Mouse (Mus musculus): ENCODE results near the gene Sox18. TPM values are rescaled to one million over a fixed set of nuclear protein-coding genes. Genes with fewer than 3 reads are reported as not detected.

The Sox18 gene
- polyA plus RNA-seq, 1 experiment from 2014 or later = 18.0 TPM

DNA sequence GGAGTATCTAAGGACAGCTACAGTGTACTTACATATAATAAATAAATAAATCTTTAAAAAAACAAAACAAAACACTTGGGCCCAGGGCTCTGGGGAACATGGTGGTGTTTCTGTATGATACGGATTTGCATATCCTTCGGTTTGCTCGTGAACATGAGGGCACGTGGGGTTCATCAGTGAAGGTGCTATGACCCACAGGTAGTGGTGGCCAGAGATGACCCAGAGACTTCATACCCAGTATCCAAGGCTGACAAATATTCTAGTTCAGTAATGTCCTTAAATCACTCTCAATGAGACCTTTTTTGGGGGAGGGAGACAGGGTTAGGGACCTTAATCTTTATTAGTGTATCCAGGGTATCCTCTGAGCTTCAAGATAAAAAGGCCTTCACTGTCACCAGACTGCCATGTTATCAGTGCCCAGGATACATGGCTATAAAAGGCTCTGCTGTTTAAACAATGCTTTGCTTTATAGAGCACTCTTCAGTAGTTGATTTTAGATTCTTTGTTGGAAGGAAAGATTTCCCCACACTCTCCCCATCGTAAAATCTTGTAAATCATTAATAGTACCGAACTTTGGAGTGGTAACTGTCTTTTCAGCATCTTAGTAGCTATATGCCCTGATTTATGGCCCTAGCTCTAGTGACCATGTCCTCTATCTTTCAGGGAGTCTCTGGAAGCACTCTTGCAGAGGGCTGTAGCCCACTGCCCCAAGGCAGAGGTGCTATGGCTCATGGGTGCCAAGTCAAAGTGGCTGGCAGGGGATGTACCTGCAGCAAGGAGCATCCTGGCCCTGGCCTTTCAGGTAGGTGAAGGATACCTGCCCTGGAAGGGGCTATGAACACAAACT, 24.6 kb downstream of the Sox18 start:
- Histone ChIP-seq H3K27ac (ENCODE audit: low read depth, low read length) (no peak overlapping the region), H3K4me1 (ENCODE audit: control insufficient read depth, insufficient read depth, low read depth, low read length) (no peaks in the 10 kb centered on the region), H3K9me3 (ENCODE audit: control insufficient read depth, low read length) (no peaks in the 10 kb centered on the region), H3K9ac (ENCODE audit: low read depth, low read length) (no peak overlapping the region), H3K36me3 (ENCODE audit: control insufficient read depth, insufficient read depth, low read length) (peaks cover 33% of the 10 kb centered on the region), H3K27me3 (replicated peaks; ENCODE audit: control insufficient read depth, insufficient read depth, low read length) (no peaks in the 10 kb centered on the region), H3K4me3 (ENCODE audit: low read length) (no peak overlapping the region), H3K4me2 (ENCODE audit: low read length) (no peak overlapping the region)
- no peak for ATAC-seq
- 93% methylated on average over 6 of the region's 6 CpGs for WGBS

DNA sequence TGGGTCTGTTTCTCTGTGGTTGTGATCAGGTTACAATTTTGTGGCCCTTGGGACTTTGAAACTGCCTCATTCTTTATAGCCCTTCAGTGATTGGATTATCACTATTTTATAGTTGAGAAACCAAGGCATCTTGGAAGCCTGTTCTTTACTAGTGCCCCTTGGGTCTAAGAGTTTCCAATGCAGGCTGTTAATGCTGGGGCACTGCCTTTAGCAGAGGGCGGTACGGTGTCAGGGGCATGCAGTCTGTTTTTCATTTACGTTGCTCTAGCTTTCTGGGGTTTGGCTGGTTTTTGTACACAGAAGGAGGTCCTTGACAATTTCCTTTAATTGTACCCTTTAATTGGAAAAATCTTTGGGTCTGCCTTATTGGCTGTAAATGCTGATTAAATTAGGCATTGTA, 25.8 kb downstream of the Sox18 start:
- Histone ChIP-seq H3K4me3 (ENCODE audit: low read length) (no peak overlapping the region), H3K4me1 (ENCODE audit: control insufficient read depth, insufficient read depth, low read depth, low read length) (no peaks in the 10 kb centered on the region), H3K27ac (ENCODE audit: low read depth, low read length) (no peak overlapping the region), H3K9ac (ENCODE audit: low read depth, low read length) (no peak overlapping the region), H3K36me3 (ENCODE audit: control insufficient read depth, insufficient read depth, low read length) (peaks cover 36% of the 10 kb centered on the region), H3K27me3 (replicated peaks; ENCODE audit: control insufficient read depth, insufficient read depth, low read length) (no peaks in the 10 kb centered on the region), H3K4me2 (ENCODE audit: low read length) (no peak overlapping the region), H3K9me3 (ENCODE audit: control insufficient read depth, low read length) (no peaks in the 10 kb centered on the region)
- WGBS = 79% methylated on average over 3 of the region's 3 CpGs
- ATAC-seq = no peak

DNA sequence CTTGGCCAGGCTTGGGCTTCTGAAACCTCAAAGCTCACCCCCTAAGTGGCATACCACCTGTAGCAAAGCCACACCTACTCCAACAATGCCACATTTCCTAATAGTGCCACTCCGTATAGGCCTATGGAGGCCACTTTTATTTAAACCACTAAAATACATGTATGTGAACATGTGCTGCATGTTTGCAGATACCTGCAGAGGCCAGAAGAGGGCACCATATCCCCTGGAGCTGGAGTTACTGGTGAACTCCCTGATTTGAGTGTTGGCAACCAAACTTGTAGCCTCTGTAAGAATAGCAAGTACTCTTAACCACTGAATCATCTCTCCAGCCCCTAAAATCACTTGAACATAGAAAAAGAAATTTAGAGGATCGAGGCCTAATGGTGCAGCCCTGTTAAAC, 27.1 kb downstream of the Sox18 start:
- H3K4me3 ChIP-seq (ENCODE audit: low read length) = no peak overlapping the region
- 91% methylated on average over 2 of the region's 2 CpGs for whole genome bisulfite sequencing
- no peaks in the 10 kb centered on the region for H3K4me1 ChIP-seq (ENCODE audit: control insufficient read depth, insufficient read depth, low read depth, low read length)
- H3K27me3 ChIP-seq (replicated peaks; ENCODE audit: control insufficient read depth, insufficient read depth, low read length) = no peaks in the 10 kb centered on the region
- no peak for ATAC-seq
- no peak overlapping the region for H3K27ac ChIP-seq (ENCODE audit: low read depth, low read length)
- peaks cover 30% of the 10 kb centered on the region for H3K36me3 ChIP-seq (ENCODE audit: control insufficient read depth, insufficient read depth, low read length)
- H3K9ac ChIP-seq (ENCODE audit: low read depth, low read length) = no peak overlapping the region
- no peaks in the 10 kb centered on the region for H3K9me3 ChIP-seq (ENCODE audit: control insufficient read depth, low read length)
- H3K4me2 ChIP-seq (ENCODE audit: low read length) = no peak overlapping the region

DNA sequence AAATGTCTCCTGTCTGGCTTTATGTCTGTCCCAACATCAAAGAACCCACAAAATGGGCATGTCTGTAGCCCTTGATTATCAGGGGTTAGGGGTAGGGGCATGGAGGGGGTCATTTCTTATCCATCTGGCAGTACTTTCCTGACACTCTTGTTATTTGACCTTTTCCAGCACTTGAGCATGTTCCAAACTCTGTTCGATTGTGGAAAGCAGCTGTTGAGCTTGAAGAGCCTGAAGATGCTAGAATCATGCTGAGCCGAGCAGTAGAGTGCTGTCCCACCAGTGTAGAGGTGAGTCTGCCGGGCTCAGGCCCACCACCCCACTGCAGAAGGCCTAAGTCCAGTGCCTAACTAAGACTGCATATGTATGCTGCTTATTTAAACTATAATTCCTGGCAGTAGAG, 35.6 kb downstream of the Sox18 start:
- no peak for ATAC-seq
- H3K9ac ChIP-seq (ENCODE audit: low read depth, low read length) = no peak overlapping the region
- no peak overlapping the region for H3K4me2 ChIP-seq (ENCODE audit: low read length)
- H3K4me1 ChIP-seq (ENCODE audit: control insufficient read depth, insufficient read depth, low read depth, low read length) = no peaks in the 10 kb centered on the region
- 91% methylated on average over 3 of the region's 3 CpGs for WGBS
- H3K9me3 ChIP-seq (ENCODE audit: control insufficient read depth, low read length) = no peaks in the 10 kb centered on the region
- H3K27ac ChIP-seq (ENCODE audit: low read depth, low read length) = no peak overlapping the region
- H3K4me3 ChIP-seq (ENCODE audit: low read length) = no peak overlapping the region
- H3K36me3 ChIP-seq (ENCODE audit: control insufficient read depth, insufficient read depth, low read length) = peaks cover 42% of the 10 kb centered on the region
- H3K27me3 ChIP-seq (replicated peaks; ENCODE audit: control insufficient read depth, insufficient read depth, low read length) = no peaks in the 10 kb centered on the region

DNA sequence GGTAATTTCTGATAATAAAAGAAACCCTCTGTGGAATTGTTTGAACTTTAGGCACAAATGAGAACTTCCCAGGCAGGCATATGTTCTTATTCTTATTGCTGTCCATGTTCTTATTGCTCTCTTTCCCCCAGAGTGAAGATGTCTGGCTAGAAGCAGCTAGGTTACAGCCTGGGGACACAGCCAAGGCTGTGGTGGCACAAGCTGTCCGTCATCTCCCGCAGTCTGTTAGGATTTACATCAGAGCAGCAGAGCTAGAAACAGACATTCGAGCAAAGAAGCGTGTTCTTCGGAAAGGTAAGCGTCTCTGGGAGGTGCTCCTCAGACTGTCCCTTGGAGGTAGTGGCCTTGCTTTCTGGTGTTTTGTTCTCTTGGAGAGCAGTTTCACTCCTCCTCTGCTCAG, 38.8 kb downstream of the Sox18 start:
- Histone ChIP-seq H3K4me2 (ENCODE audit: low read length) (no peak overlapping the region), H3K36me3 (ENCODE audit: control insufficient read depth, insufficient read depth, low read length) (peaks cover 30% of the 10 kb centered on the region), H3K9me3 (ENCODE audit: control insufficient read depth, low read length) (no peaks in the 10 kb centered on the region), H3K27me3 (replicated peaks; ENCODE audit: control insufficient read depth, insufficient read depth, low read length) (no peaks in the 10 kb centered on the region), H3K4me1 (ENCODE audit: control insufficient read depth, insufficient read depth, low read depth, low read length) (no peaks in the 10 kb centered on the region), H3K4me3 (ENCODE audit: low read length) (no peak overlapping the region), H3K27ac (ENCODE audit: low read depth, low read length) (no peak overlapping the region), H3K9ac (ENCODE audit: low read depth, low read length) (no peak overlapping the region)
- 97% methylated on average over 6 of the region's 6 CpGs for WGBS
- ATAC-seq = no peak

DNA sequence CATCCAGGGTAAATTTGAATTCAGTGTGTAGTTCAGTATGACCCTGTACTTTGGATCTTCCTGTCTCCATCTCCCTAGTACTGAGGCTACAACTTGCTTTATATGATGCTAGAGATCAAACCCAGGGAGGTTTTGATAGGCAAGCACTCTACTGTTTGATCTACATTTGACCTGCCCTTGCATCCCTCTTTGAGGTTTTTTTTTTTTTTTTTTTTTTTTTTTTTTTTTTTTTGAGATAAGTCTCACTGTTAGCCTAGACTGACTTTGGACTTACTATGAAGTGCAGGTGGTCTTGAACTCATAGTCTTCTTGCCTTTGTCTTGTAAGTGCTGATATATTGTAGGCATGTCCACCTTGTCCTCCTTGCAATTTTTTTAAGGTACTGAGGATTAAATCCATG, 43.0 kb downstream of the Sox18 start:
- Histone ChIP-seq H3K27me3 (replicated peaks; ENCODE audit: control insufficient read depth, insufficient read depth, low read length) (no peaks in the 10 kb centered on the region), H3K36me3 (ENCODE audit: control insufficient read depth, insufficient read depth, low read length) (peaks cover 12% of the 10 kb centered on the region), H3K4me1 (ENCODE audit: control insufficient read depth, insufficient read depth, low read depth, low read length) (no peaks in the 10 kb centered on the region), H3K27ac (ENCODE audit: low read depth, low read length) (no peak overlapping the region), H3K4me2 (ENCODE audit: low read length) (no peak overlapping the region), H3K9me3 (ENCODE audit: control insufficient read depth, low read length) (no peaks in the 10 kb centered on the region), H3K4me3 (ENCODE audit: low read length) (no peak overlapping the region), H3K9ac (ENCODE audit: low read depth, low read length) (no peak overlapping the region)
- no peak for ATAC-seq

DNA sequence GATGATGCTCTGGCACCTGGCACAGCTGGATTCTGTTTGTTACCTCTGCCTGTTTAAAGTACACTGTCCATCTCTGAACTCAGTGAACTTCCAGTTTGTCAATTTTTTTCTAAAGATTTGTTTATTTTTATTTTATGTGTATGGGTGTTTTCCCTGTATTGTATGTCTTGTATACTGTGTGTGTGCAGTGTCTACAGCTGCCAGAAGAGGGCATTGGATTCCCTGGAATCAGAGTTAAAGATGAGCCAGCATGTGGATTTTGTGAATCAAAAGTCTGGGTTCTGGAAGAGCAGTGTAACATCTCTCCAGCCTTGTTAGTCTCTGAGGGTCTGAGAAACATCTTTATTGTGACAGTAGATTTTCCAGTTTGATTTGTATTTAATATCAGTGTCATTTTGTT, 48.0 kb downstream of the Sox18 start:
- Histone ChIP-seq H3K36me3 (ENCODE audit: control insufficient read depth, insufficient read depth, low read length) (peaks cover 27% of the 10 kb centered on the region), H3K4me3 (ENCODE audit: low read length) (no peak overlapping the region), H3K27me3 (replicated peaks; ENCODE audit: control insufficient read depth, insufficient read depth, low read length) (no peaks in the 10 kb centered on the region), H3K9me3 (ENCODE audit: control insufficient read depth, low read length) (no peaks in the 10 kb centered on the region), H3K4me2 (ENCODE audit: low read length) (no peak overlapping the region), H3K9ac (ENCODE audit: low read depth, low read length) (no peak overlapping the region), H3K27ac (ENCODE audit: low read depth, low read length) (no peak overlapping the region), H3K4me1 (ENCODE audit: control insufficient read depth, insufficient read depth, low read depth, low read length) (no peaks in the 10 kb centered on the region)
- no peak for ATAC-seq

Other genes with a start within 250 kb of the Sox18 start
- 19.1 and 22.7 TPM in 2 replicates for gene Zbtb46, start 212.2 kb downstream of the Sox18 start, polyA plus RNA-seq (2015; fragmentation: Nextera tagmentation; extraction: Ambion mirVana)
- gene Abhd16b, start 178.4 kb downstream of the Sox18 start, polyA plus RNA-seq (2015; fragmentation: Nextera tagmentation; extraction: Ambion mirVana) = 0.09 TPM in 1 of 2 replicates, not detected in the other
- gene Tpd52l2, start 174.5 kb downstream of the Sox18 start, polyA plus RNA-seq (2015; fragmentation: Nextera tagmentation; extraction: Ambion mirVana) = 121 and 126 TPM in 2 replicates
- gene Dnajc5, start 151.2 kb downstream of the Sox18 start, polyA plus RNA-seq (2015; fragmentation: Nextera tagmentation; extraction: Ambion mirVana) = 284 and 286 TPM in 2 replicates
- 58.5 and 59.4 TPM in 2 replicates for gene Uckl1, start 86.7 kb downstream of the Sox18 start, polyA plus RNA-seq (2015; fragmentation: Nextera tagmentation; extraction: Ambion mirVana)
- gene Prpf6, start 79.8 kb downstream of the Sox18 start, polyA plus RNA-seq (2015; fragmentation: Nextera tagmentation; extraction: Ambion mirVana) = 57.3 and 63.6 TPM in 2 replicates
- 44.9 and 65.1 TPM in 2 replicates for gene Zfp512b, start 78.8 kb downstream of the Sox18 start, polyA plus RNA-seq (2015; fragmentation: Nextera tagmentation; extraction: Ambion mirVana)
- gene Samd10, start 72.4 kb downstream of the Sox18 start, polyA plus RNA-seq (2015; fragmentation: Nextera tagmentation; extraction: Ambion mirVana) = 192 and 201 TPM in 2 replicates
- gene Gm29797, start 14.6 kb downstream of the Sox18 start, polyA plus RNA-seq (2015; fragmentation: Nextera tagmentation; extraction: Ambion mirVana) = not detected in 2 replicates
- gene Tcea2, start 8.7 kb upstream of the Sox18 start, polyA plus RNA-seq (2015; fragmentation: Nextera tagmentation; extraction: Ambion mirVana) = 47.7 and 50.0 TPM in 2 replicates
- 68.9 and 71.9 TPM in 2 replicates for gene Rgs19, start 22.3 kb upstream of the Sox18 start, polyA plus RNA-seq (2015; fragmentation: Nextera tagmentation; extraction: Ambion mirVana)
- not detected in 2 replicates for gene Lkaaear1, start 26.8 kb upstream of the Sox18 start, polyA plus RNA-seq (2015; fragmentation: Nextera tagmentation; extraction: Ambion mirVana)
- 93.8 and 96.3 TPM in 2 replicates for gene Oprl1, start 43.4 kb upstream of the Sox18 start, polyA plus RNA-seq (2015; fragmentation: Nextera tagmentation; extraction: Ambion mirVana)
- gene Myt1, start 91.7 kb upstream of the Sox18 start, polyA plus RNA-seq (2015; fragmentation: Nextera tagmentation; extraction: Ambion mirVana) = 11.0 and 12.9 TPM in 2 replicates
- 27.7 and 31.0 TPM in 2 replicates for gene Pcmtd2, start 166.2 kb upstream of the Sox18 start, polyA plus RNA-seq (2015; fragmentation: Nextera tagmentation; extraction: Ambion mirVana)
- 69.8 and 79.0 TPM in 2 replicates for gene Polr3k, start 192.7 kb upstream of the Sox18 start, polyA plus RNA-seq (2015; fragmentation: Nextera tagmentation; extraction: Ambion mirVana)

Measured in hindbrain, embryonic 16.5 days (tissue).